Mouse (Mus musculus) cerebellum, adult (tissue): ENCODE measurements around the gene Cacnb3.
A peak's percentile ranks its signal among the peaks of the same experiment; 100 is the strongest.

Experiments used
- ATAC-seq: cut with Nextera tagmentation; 2 replicates; pipeline ENCODE4 v1.9.2; 2017; ENCODE audit warnings: mild to moderate bottlenecking, moderate library complexity, mixed read lengths; ENCODE audit not compliant: insufficient number of reproducible peaks, low FRiP score, low TSS enrichment

Cacnb3 gene

GRCm38 (mm10) chr15:98608784-98609250 lies 21.8 kb upstream of the Cacnb3 start:
- no peak for ATAC-seq

GRCm38 (mm10) chr15:98609331-98610130 lies 21.1 kb upstream of the Cacnb3 start, which contains the start of gene Adcy6:
Gene Adcy6, minus strand, starts transcription at chr15:98610076.
- ATAC-seq, result peak; percentile 39; the same call in 1 of the 2 replicates

GRCm38 (mm10) chr15:98610131-98610633 lies 20.5 kb upstream of the Cacnb3 start:
- no peak for ATAC-seq

- no peak for ATAC-seq
These were observed 18.4 kb upstream of the Cacnb3 start for GRCm38 (mm10) chr15:98612229-98612628.

- 0 out of 2 replicates have a peak, but pooled peaks have one; percentile 56 for ATAC-seq
These were observed 16.1 kb upstream of the Cacnb3 start for GRCm38 (mm10) chr15:98614551-98614950.

GRCm38 (mm10) chr15:98614971-98615370 lies 15.7 kb upstream of the Cacnb3 start:
- no peak for ATAC-seq

GRCm38 (mm10) chr15:98615751-98616150 lies 14.9 kb upstream of the Cacnb3 start:
- ATAC-seq, result no peak

GRCm38 (mm10) chr15:98616362-98617175 lies 14.1 kb upstream of the Cacnb3 start:
- no peak for ATAC-seq

GRCm38 (mm10) chr15:98617176-98617537 lies 13.5 kb upstream of the Cacnb3 start:
- no peak; the same call in 1 of the 2 replicates for ATAC-seq

- no peak for ATAC-seq
These were observed 8.4 kb upstream of the Cacnb3 start for GRCm38 (mm10) chr15:98622199-98622598.

GRCm38 (mm10) chr15:98622721-98623120 lies 7.9 kb upstream of the Cacnb3 start:
- no peak for ATAC-seq

- ATAC-seq, result no peak
These were observed 7.2 kb upstream of the Cacnb3 start for GRCm38 (mm10) chr15:98623361-98623821.

GRCm38 (mm10) chr15:98626078-98626477 lies 4.6 kb upstream of the Cacnb3 start:
- ATAC-seq, result no peak

GRCm38 (mm10) chr15:98626487-98627212 lies 4.0 kb upstream of the Cacnb3 start:
- no peak for ATAC-seq

- no peak for ATAC-seq
These were observed 1.9 kb upstream of the Cacnb3 start for GRCm38 (mm10) chr15:98628589-98629254.

GRCm38 (mm10) chr15:98629464-98629863 lies 1.2 kb upstream of the Cacnb3 start:
- no peak for ATAC-seq

- ATAC-seq, result no peak
These were observed 853 bp downstream of the Cacnb3 start for GRCm38 (mm10) chr15:98631493-98631892.

- no peak for ATAC-seq
These were observed 1.6 kb downstream of the Cacnb3 start for GRCm38 (mm10) chr15:98632107-98632744.

GRCm38 (mm10) chr15:98632921-98633320 lies 2.3 kb downstream of the Cacnb3 start:
- ATAC-seq, result no peak
